Mouse (Mus musculus) lung, postnatal 14 days (tissue): ENCODE measurements around the gene Nsg1.
A peak's percentile ranks its signal among the peaks of the same experiment; 100 is the strongest.

Experiments used
- DNase-seq: peaks from one replicate; pipeline ENCODE4 v3.0.0; 2021

Gene Nsg1

DNA sequence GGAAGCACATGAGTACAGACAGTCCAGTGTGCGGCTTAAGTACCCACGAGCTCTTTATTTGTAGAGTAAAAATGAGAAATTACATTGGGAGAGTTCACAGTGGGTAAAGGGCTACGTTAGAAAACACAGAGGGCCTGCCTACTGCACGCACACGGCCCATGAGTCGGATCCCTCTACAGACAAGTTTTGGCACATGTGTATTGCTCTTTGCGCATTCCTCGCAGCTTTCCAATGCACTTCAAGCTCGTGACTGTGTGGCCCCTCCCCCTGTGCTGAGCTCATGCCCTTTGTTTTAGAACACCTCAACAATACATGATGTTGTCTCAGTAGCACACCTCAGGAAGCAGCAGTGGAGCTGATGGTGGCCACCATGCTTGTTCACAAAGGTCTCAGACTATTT lies 22.5 kb downstream of the Nsg1 start:
- DNase-seq = no peak

- no peak for DNase-seq
These were observed 23.5 kb downstream of the Nsg1 start for GRCm38 (mm10) chr5:38136247-38136646.

DNA sequence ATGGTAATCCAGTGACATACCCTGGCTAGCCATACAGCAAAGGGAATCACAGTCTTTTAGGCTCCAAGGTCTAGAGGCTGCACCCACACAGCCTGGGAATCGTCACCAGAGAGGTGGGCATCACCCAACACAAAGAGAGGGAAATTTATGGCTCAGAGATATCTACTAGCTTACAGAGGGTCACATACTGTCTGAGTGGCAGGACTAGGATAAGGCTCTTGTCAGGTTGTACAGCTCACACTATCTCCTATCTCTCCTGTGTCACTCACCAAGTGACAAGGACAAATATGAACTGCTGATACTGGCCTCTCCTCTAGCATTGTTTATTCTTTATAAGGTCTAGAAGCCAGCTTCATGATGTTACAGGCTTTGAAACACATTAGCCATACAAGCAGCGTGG lies 30.4 kb downstream of the Nsg1 start:
- no peak for DNase-seq

DNA sequence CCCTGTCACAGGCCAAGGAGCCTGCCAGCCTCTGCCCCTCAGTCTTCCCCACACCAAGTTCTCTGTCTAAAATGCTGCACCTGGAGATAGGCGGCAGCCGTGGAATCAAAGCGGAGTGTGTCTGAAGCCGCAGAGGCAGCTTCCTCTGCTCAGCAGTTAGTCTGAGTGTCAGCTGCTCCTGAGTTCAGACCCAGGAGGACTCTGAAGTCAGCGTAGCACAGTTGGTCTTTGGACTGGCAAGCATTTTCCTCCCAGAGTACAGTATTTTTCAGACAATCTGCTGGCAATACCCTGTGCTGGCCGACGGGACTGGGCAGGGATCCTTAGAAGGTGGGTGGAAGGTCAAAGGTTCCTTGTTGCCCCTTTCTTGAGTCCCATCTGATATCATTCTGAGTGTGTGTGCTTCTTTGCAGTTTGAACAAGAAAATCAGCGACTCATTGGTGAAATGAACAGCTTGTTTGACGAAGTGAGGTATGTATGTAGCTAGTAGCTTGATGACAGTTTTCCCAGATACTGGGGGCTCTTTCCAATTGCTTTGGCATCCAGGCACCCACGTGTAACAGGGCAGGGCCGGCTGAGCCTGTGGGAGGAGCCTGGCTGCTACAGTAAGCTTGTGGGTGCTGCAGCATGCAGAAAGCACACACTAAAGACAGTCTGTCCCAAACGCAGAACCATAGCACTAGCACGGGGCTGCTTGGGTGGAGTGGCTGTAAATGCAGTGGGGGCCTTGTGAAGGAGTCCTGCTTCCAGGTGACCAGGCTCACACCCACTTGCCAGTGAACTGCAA lies 33.0 kb downstream of the Nsg1 start:
- DNase-seq = no peak

- peak; percentile 5 for DNase-seq
These were observed 38.0 kb downstream of the Nsg1 start for GRCm38 (mm10) chr5:38121699-38122098.

DNA sequence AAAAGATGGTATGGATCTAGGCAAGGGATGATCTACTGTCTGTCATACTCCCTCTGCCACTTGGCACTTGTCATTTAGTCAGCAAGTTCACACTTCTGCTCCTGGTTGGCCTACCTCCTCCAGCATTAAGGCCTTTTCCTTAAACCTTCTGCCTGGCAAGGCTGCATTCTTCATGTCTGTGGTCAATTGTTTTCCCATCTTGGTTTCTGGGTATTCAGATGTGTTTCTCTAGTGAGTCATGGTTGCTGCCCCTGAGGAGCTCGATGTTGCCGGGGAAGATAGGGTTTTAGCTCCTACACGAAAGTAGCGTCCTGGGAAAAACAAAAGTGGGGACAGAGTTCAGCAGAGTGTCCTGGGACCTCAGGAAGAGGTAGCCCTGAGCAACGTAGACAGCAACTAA lies 40.4 kb downstream of the Nsg1 start:
- DNase-seq = no peak

DNA sequence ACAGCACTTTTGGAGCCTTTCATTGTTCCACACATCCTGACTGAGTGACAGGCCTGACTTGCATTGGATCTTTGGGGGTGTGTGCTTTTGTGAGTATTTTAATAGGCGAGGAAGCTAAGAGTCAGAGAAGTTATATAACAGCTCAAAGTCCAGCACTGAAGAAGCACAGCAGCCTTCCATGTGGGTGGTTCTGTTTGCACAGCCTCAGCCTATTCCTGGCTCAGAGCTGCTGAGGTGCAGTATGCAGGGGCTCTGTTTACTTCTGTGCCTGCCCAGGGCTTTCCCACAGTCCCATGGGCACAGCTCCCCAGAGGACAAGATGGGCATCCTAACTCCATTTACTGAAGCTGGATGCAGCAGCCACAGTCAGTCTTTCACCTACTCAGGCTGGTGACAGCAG lies 42.7 kb downstream of the Nsg1 start:
- DNase-seq = no peak

DNA sequence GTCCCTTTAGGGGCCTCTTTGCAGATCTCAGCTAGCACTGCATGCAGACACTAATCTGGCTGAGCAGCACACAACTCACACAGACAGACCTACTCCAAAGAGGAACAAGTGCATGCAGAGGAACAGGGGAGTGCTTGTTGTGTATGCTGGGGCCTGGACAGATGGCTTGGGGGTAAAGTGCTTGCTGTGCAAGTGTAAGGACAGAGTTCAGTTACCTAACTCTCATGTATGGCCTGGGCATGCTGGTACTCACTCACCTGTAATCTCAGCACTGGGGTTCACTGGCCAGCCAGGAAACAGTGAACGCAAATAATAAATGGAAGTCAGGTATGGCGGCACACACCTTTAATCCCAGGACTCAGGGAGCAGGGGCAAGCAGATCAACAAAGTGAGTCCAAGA lies 45.2 kb downstream of the Nsg1 start:
- no peak for DNase-seq

- DNase-seq = no peak
These were observed 52.9 kb downstream of the Nsg1 start for GRCm38 (mm10) chr5:38106807-38107206.

DNA sequence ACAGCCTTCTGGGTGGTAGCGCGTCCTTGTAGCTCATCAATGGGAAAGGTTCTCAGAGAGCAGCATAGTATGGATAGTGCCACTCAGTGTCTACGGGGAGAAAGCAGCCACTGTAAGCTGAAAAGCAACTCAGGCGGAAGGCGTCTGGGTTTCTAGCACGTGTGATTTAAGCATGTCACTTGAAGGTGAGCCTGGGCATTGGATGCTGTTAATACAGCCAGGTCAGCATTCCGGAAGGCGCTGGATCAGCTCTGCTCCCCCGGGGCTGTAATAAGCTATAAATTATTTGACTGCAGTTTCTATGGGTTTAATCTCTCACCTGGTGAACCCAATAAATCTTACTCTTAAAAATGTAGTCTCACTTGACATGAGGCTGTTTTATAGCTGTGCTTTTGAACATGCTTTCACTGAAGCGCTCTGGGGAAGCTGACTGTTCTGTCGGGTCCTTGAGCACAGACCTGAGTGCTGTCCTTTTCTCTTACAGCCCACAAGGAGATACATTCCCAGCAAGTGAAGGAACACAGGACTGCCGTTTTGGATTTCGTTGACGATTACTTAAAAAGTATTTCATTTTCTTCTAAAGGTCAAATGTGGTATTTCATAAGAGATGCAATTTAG lies 53.5 kb downstream of the Nsg1 start:
- DNase-seq = no peak

DNA sequence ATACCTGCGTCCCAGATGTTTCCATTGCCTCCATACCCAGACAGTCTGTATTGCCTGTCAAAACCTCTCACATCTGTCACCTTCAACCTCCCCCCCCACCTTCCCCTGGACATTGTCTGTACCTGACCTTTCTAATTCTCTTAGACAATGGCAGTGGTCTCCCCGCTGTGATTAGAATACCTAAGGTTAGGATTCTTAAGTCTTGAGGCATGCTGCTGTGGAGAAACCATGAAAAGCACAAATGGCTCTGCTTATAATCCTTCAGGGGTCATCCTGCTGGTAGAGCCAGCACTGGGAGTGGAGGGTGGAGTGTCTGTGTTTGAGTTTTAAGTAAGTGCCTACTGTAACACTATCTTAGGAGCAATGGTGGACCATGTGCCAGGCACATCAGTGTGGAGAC lies 56.8 kb downstream of the Nsg1 start:
- DNase-seq = no peak

GRCm38 (mm10) chr5:38099139-38099676 lies 60.5 kb downstream of the Nsg1 start:
- DNase-seq = no peak

GRCm38 (mm10) chr5:38097501-38098093 lies 62.1 kb downstream of the Nsg1 start:
- no peak for DNase-seq

DNA sequence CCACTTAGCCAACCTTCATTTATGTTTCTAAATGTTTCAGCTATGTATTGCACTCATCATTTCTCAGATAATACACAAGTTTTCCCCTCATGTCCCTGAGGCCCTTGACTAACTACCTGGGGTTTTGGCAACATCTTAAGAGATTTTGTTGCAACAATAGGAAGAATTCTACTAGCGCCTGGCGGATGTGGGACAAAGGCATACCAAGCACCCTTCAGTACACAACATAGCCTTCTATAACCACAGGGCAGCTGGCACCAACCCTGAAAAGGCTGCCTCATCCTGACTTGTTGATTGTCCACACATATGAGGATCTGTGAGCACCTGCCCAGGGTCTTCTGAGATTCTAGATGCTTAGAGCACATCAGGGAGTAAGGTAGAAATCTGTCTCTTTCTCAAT lies 65.4 kb downstream of the Nsg1 start:
- DNase-seq = no peak

GRCm38 (mm10) chr5:38091966-38092304 lies 67.8 kb downstream of the Nsg1 start:
- no peak for DNase-seq

DNA sequence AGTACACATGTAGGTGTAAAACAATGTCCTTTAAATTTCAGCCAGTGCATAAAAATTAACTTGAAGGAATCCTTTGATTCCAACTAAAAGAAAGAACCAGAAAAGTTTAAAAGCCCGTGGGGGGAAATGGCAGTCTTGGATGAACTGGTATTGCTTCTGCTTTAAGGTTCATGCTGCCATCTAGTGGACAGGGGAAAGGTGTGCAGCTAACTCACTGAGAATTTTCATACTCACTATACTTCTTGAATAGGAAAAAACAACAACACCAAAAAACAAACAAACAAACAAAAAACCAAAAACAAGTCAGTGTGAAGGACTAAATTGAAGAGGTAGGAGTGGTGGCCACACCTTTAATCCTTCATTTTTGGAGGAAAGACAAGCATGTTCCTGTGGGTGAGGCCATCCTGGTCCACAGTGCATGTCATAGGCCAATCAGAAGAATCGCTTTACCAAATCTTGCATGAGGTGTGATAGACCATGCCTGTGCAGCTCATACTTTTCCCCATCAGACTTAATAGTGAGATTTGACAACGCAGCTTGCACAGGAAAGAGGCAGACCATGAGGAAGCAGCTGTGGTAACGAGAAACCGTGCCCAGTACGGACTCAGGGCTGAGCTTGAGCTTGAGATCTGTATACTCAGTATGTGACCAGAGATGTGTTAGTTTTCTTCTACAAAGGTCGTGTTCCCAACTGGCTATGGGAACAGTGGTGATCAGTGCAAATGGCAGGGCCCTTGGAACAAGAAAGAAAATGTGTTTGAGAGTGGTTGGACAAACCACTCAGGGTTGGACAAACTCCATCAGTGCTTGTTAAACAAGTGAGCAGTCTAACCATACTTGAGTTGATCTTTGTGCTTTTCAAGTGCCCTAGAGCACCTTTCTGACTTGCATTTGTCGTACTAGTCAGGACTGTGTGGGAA lies 68.4 kb downstream of the Nsg1 start:
- DNase-seq = peak; percentile 44

- DNase-seq = no peak
These were observed 69.1 kb downstream of the Nsg1 start for GRCm38 (mm10) chr5:38090581-38090980.

GRCm38 (mm10) chr5:38090111-38090510 lies 69.6 kb downstream of the Nsg1 start:
- no peak for DNase-seq
